16 mouse cellular contexts compared by ENCODE assay signal in the genomic region with DNA sequence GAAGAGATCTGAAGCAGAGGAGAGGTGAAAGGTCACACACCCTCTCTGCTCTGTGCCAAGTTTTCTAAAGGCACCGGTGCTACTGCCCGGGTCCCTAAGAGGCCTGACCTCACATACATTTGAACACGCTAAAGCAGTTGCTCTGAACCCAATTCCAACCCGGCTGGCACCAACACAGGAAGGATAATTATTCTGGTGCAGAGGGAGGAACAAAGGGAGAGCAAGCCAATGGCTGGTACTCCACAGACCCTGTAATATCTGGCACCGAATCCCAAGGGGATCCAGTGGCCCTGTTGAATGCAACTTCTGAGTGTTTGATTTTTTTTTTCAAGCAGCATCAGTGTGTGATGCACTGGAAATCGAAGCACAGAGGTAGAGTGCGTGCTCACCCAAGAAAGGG. TPM values are rescaled to one million over a fixed set of nuclear protein-coding genes. Genes with fewer than 3 reads are reported as not detected.
DNase-seq lines count a peak whose midpoint lies in the region; ATAC-seq and TF ChIP-seq lines count a peak whose summit lies in the region.
"Had no signal": no experiment of that assay in that cellular context is flagged by ENCODE, and none has a peak within 500 bp of the region (broad histone marks: within the 10 kb centered on the region; RNA-seq: fewer than 3 reads in every experiment).

No protein-coding gene starts in this region.

- H3K36me3 ChIP-seq in forebrain, embryonic 13.5 days (ENCODE audit: poor library complexity, severe bottlenecking): no peaks in the 10 kb centered on the region
- H3K36me3 ChIP-seq in forebrain, embryonic 11.5 days (ENCODE audit: control insufficient read depth, insufficient read depth, low read length): no peaks in the 10 kb centered on the region
- H3K36me3 ChIP-seq in hindbrain, embryonic 13.5 days: no peaks in the 10 kb centered on the region
- H3K36me3 ChIP-seq in midbrain, embryonic 15.5 days (replicated peaks): no peaks in the 10 kb centered on the region
- H3K36me3 ChIP-seq: limb, embryonic 13.5 days; liver, embryonic 15.5 days had no signal

- no peak for TF ChIP-seq POLR2A in cortical plate, adult 2 months (IDR thresholded peaks at IDR 0.05; ENCODE audit: extremely low read depth, insufficient read depth, low read length)

- H3K27me3 ChIP-seq in forebrain, embryonic 13.5 days: peaks cover 17% of the 10 kb centered on the region
- H3K27me3 ChIP-seq in forebrain, embryonic 11.5 days (ENCODE audit: control insufficient read depth, insufficient read depth, low read length): peaks cover 26% of the 10 kb centered on the region
- 0 out of 2 replicates have a peak, but pooled peaks cover 5% of the 10 kb centered on the region for H3K27me3 ChIP-seq in hindbrain, embryonic 13.5 days
- H3K27me3 ChIP-seq in midbrain, embryonic 15.5 days (replicated peaks): no peaks in the 10 kb centered on the region

- no peak for ATAC-seq in forebrain, embryonic 13.5 days
- no peak for ATAC-seq in forebrain, embryonic 11.5 days (replicated peaks; ENCODE audit: low FRiP score)
- no peak for ATAC-seq in hindbrain, embryonic 13.5 days (ENCODE audit: low FRiP score)
- no peak for ATAC-seq in midbrain, embryonic 15.5 days (replicated peaks)
- no peak for ATAC-seq in CD4-positive, CD25-positive, alpha-beta regulatory T cell, adult 4 months
- ATAC-seq: activated CD4-positive, CD25-positive, alpha-beta regulatory T cell, adult 4 months had no signal

- TF ChIP-seq CTCF in cortical plate, adult 2 months (IDR thresholded peaks at IDR 0.05; ENCODE audit: extremely low read depth, insufficient read depth, low read length): no peak

- peak overlapping the region; percentile 76 for H3K4me3 ChIP-seq in forebrain, embryonic 13.5 days
- no peak overlapping the region for H3K4me3 ChIP-seq in forebrain, embryonic 11.5 days (ENCODE audit: low read depth, low read length)
- peak overlapping the region; percentile 94 for H3K4me3 ChIP-seq in cortical plate, adult 2 months (ENCODE audit: insufficient read depth, low read length)
- peak overlapping the region; percentile 86 for H3K4me3 ChIP-seq in hindbrain, embryonic 13.5 days
- H3K4me3 ChIP-seq in midbrain, embryonic 15.5 days: peak overlapping the region; percentile 87
- H3K4me3 ChIP-seq: liver, embryonic 15.5 days had no signal

- H3K9ac ChIP-seq in forebrain, embryonic 13.5 days: peak overlapping the region; percentile 87; the same call in 1 of the 2 replicates
- no peak overlapping the region for H3K9ac ChIP-seq in forebrain, embryonic 11.5 days (ENCODE audit: low read length)
- peak overlapping the region; percentile 89 for H3K9ac ChIP-seq in hindbrain, embryonic 13.5 days
- H3K9ac ChIP-seq in midbrain, embryonic 15.5 days: no peak overlapping the region
- H3K9ac ChIP-seq: limb, embryonic 13.5 days; liver, embryonic 15.5 days had no signal

- H3K9me3 ChIP-seq in forebrain, embryonic 13.5 days (replicated peaks): no peaks in the 10 kb centered on the region
- H3K9me3 ChIP-seq in forebrain, embryonic 11.5 days (ENCODE audit: control insufficient read depth, low read length): no peaks in the 10 kb centered on the region
- H3K9me3 ChIP-seq in hindbrain, embryonic 13.5 days: no peaks in the 10 kb centered on the region
- H3K9me3 ChIP-seq in midbrain, embryonic 15.5 days: no peaks in the 10 kb centered on the region
- H3K9me3 ChIP-seq: limb, embryonic 13.5 days; liver, embryonic 15.5 days had no signal

- DNase-seq in forebrain, embryonic 11.5 days (ENCODE audit: low spot score): no peak
- DNase-seq in adrenal gland, postnatal 14 days: no peak
- DNase-seq in lung, adult 18-20 months: no peak
- DNase-seq: cerebellum, adult 11-12 months; kidney, adult 8-10 months; kidney, postnatal 4 days; thymus, postnatal 4 days had no signal

- peak overlapping the region; percentile 81 for H3K4me2 ChIP-seq in forebrain, embryonic 13.5 days
- no peak overlapping the region; the same call in 1 of the 2 replicates for H3K4me2 ChIP-seq in forebrain, embryonic 11.5 days (ENCODE audit: low read depth, low read length, severe bottlenecking)
- H3K4me2 ChIP-seq in hindbrain, embryonic 13.5 days: peak overlapping the region; percentile 82
- peak overlapping the region; percentile 79 for H3K4me2 ChIP-seq in midbrain, embryonic 15.5 days
- H3K4me2 ChIP-seq: liver, embryonic 15.5 days had no signal

- no peak overlapping the region for H3K27ac ChIP-seq in forebrain, embryonic 13.5 days
- no peak overlapping the region for H3K27ac ChIP-seq in forebrain, embryonic 11.5 days (ENCODE audit: low read depth, low read length)
- H3K27ac ChIP-seq in cortical plate, adult 2 months (ENCODE audit: insufficient read depth, low read length): peak overlapping the region; percentile 60; the same call in 1 of the 2 replicates
- H3K27ac ChIP-seq in hindbrain, embryonic 13.5 days: no peak overlapping the region
- H3K27ac ChIP-seq in midbrain, embryonic 15.5 days: no peak overlapping the region
- H3K27ac ChIP-seq: limb, embryonic 13.5 days; liver, embryonic 15.5 days had no signal

- H3K4me1 ChIP-seq in forebrain, embryonic 13.5 days: peaks cover 43% of the 10 kb centered on the region
- peaks cover 15% of the 10 kb centered on the region; the same call in 1 of the 2 replicates for H3K4me1 ChIP-seq in forebrain, embryonic 11.5 days (replicated peaks; ENCODE audit: control insufficient read depth, insufficient read depth, low read length)
- no peaks in the 10 kb centered on the region; the same call in 1 of the 2 replicates for H3K4me1 ChIP-seq in cortical plate, adult 2 months (ENCODE audit: control insufficient read depth, insufficient read depth, low read length)
- peaks cover 53% of the 10 kb centered on the region for H3K4me1 ChIP-seq in hindbrain, embryonic 13.5 days (replicated peaks)
- H3K4me1 ChIP-seq in midbrain, embryonic 15.5 days: peaks cover 49% of the 10 kb centered on the region

- WGBS in forebrain, embryonic 13.5 days: 38% methylated on average over 7 of the region's 7 CpGs
- WGBS in forebrain, embryonic 11.5 days: 53% methylated on average over 7 of the region's 7 CpGs
- 39% methylated on average over 7 of the region's 7 CpGs for WGBS in hindbrain, embryonic 13.5 days
- 35% methylated on average over 7 of the region's 7 CpGs for WGBS in midbrain, embryonic 15.5 days

RNA-seq across cellular contexts. Expression of a gene that starts 2.5 kb away (rescaled TPM):
- 2.0 and 2.3 TPM in 2 replicates for polyA plus RNA-seq in forebrain, embryonic 13.5 days (2015; fragmentation: Nextera tagmentation; extraction: Ambion mirVana)
- 1.1 and 1.4 TPM in 2 replicates for polyA plus RNA-seq in forebrain, embryonic 11.5 days (2014; fragmentation: Nextera tagmentation; extraction: Ambion mirVana)
- 39.3 and 40.5 TPM in 2 replicates for polyA plus RNA-seq in cortical plate, adult 2 months (2012; rRNA removed)
- polyA plus RNA-seq in hindbrain, embryonic 13.5 days (2015; fragmentation: Nextera tagmentation; extraction: Ambion mirVana): 3.5 and 3.9 TPM in 2 replicates
- polyA plus RNA-seq in midbrain, embryonic 15.5 days (2015; fragmentation: Nextera tagmentation; extraction: Ambion mirVana): 3.6 and 3.8 TPM in 2 replicates
- 0.15 and 0.23 TPM in 2 replicates for total RNA-seq in adrenal gland, postnatal 14 days (2021)
- under 1 TPM; 0.61 to 0.63 TPM for polyA plus RNA-seq in CD4-positive, CD25-positive, alpha-beta regulatory T cell, adult 4 months (2017; shearing (Covaris generic))
- total RNA-seq: granulocyte monocyte progenitor cell, adult 5-6 weeks had no signal
- polyA plus RNA-seq: liver, embryonic 15.5 days had no signal

RNA-seq across cellular contexts. Expression of a gene that starts 28.0 kb away (rescaled TPM):
- 4.4 and 5.2 TPM in 2 replicates for polyA plus RNA-seq in forebrain, embryonic 13.5 days (2015; fragmentation: Nextera tagmentation; extraction: Ambion mirVana)
- 2.6 and 3.6 TPM in 2 replicates for polyA plus RNA-seq in forebrain, embryonic 11.5 days (2014; fragmentation: Nextera tagmentation; extraction: Ambion mirVana)
- polyA plus RNA-seq in cortical plate, adult 2 months (2012; rRNA removed): 16.6 and 17.9 TPM in 2 replicates
- polyA plus RNA-seq in hindbrain, embryonic 13.5 days (2015; fragmentation: Nextera tagmentation; extraction: Ambion mirVana): 8.9 and 9.8 TPM in 2 replicates
- 2.9 and 4.2 TPM in 2 replicates for polyA plus RNA-seq in midbrain, embryonic 15.5 days (2015; fragmentation: Nextera tagmentation; extraction: Ambion mirVana)
- total RNA-seq in adrenal gland, postnatal 14 days (2021): 9.1 and 15.0 TPM in 2 replicates
- polyA plus RNA-seq in CD4-positive, CD25-positive, alpha-beta regulatory T cell, adult 4 months (2017; shearing (Covaris generic)): 10 to 100 TPM; 18.8 to 20.3 TPM

RNA-seq across cellular contexts. Expression of a gene that starts 40.1 kb away (rescaled TPM):
- polyA plus RNA-seq in forebrain, embryonic 13.5 days (2015; fragmentation: Nextera tagmentation; extraction: Ambion mirVana): 15.7 and 16.6 TPM in 2 replicates
- polyA plus RNA-seq in forebrain, embryonic 11.5 days (2014; fragmentation: Nextera tagmentation; extraction: Ambion mirVana): 15.2 and 18.2 TPM in 2 replicates
- polyA plus RNA-seq in cortical plate, adult 2 months (2012; rRNA removed): 45.6 and 46.9 TPM in 2 replicates
- polyA plus RNA-seq in hindbrain, embryonic 13.5 days (2015; fragmentation: Nextera tagmentation; extraction: Ambion mirVana): 13.2 and 15.1 TPM in 2 replicates
- polyA plus RNA-seq in midbrain, embryonic 15.5 days (2015; fragmentation: Nextera tagmentation; extraction: Ambion mirVana): 15.5 and 18.0 TPM in 2 replicates
- total RNA-seq in adrenal gland, postnatal 14 days (2021): 25.6 and 29.9 TPM in 2 replicates
- 10 to 100 TPM; 43.4 to 59.7 TPM for polyA plus RNA-seq in CD4-positive, CD25-positive, alpha-beta regulatory T cell, adult 4 months (2017; shearing (Covaris generic))

Comparison
In these comparisons a context has a peak if more than half of its experiments do, and no peak if none do; other contexts are left out.
1. H3K9ac ChIP-seq: peak in forebrain, embryonic 13.5 days (single experiment) and hindbrain, embryonic 13.5 days (single experiment); none in forebrain, embryonic 11.5 days (single experiment) and midbrain, embryonic 15.5 days (single experiment).